Mouse (Mus musculus): ENCODE results near the gene Tgfb2.

Tgfb2 gene

GRCm38 (mm10) chr1:186676199-186676598 lies 29.6 kb downstream of the Tgfb2 start:
- Histone ChIP-seq H3K4me1 (replicated peaks; ENCODE audit: low read depth, low read length) (peaks cover 5% of the 10 kb centered on the region; the same call in 1 of the 2 replicates), H3K27me3 (ENCODE audit: insufficient read depth, low read length) (peaks cover 5% of the 10 kb centered on the region; the same call in 1 of the 2 replicates), H3K36me3 (ENCODE audit: insufficient read depth, low read length) (no peaks in the 10 kb centered on the region), H3K9me3 (ENCODE audit: low read length) (no peaks in the 10 kb centered on the region), H3K4me3 (replicated peaks; ENCODE audit: low read length) (no peak overlapping the region)
- no peak for TF ChIP-seq CTCF (conservative IDR thresholded peaks at IDR 0.05; ENCODE audit: low read length)
- no peak for TF ChIP-seq NANOG (IDR thresholded peaks at IDR 0.05; ENCODE audit: borderline replicate concordance, low read length)
- TF ChIP-seq POU5F1 (IDR thresholded peaks at IDR 0.05; ENCODE audit: borderline replicate concordance, low read length), result no peak

GRCm38 (mm10) chr1:186675263-186675662 lies 30.5 kb downstream of the Tgfb2 start:
- TF ChIP-seq POU5F1 (IDR thresholded peaks at IDR 0.05; ENCODE audit: borderline replicate concordance, low read length) (no peak), NANOG (IDR thresholded peaks at IDR 0.05; ENCODE audit: borderline replicate concordance, low read length) (no peak), CTCF (conservative IDR thresholded peaks at IDR 0.05; ENCODE audit: low read length) (no peak)
- Histone ChIP-seq H3K4me1 (replicated peaks; ENCODE audit: low read depth, low read length) (peaks cover 5% of the 10 kb centered on the region; the same call in 1 of the 2 replicates), H3K9me3 (ENCODE audit: low read length) (no peaks in the 10 kb centered on the region), H3K27me3 (ENCODE audit: insufficient read depth, low read length) (peaks cover 5% of the 10 kb centered on the region; the same call in 1 of the 2 replicates), H3K36me3 (ENCODE audit: insufficient read depth, low read length) (no peaks in the 10 kb centered on the region), H3K4me3 (replicated peaks; ENCODE audit: low read length) (no peak overlapping the region)

- TF ChIP-seq POU5F1 (IDR thresholded peaks at IDR 0.05; ENCODE audit: borderline replicate concordance, low read length), result no peak
- TF ChIP-seq CTCF (conservative IDR thresholded peaks at IDR 0.05; ENCODE audit: low read length), result no peak
- no peak for TF ChIP-seq NANOG (IDR thresholded peaks at IDR 0.05; ENCODE audit: borderline replicate concordance, low read length)
- Histone ChIP-seq H3K9me3 (ENCODE audit: low read length) (no peaks in the 10 kb centered on the region), H3K36me3 (ENCODE audit: insufficient read depth, low read length) (no peaks in the 10 kb centered on the region), H3K4me1 (replicated peaks; ENCODE audit: low read depth, low read length) (peaks cover 3% of the 10 kb centered on the region; the same call in 1 of the 2 replicates), H3K27me3 (ENCODE audit: insufficient read depth, low read length) (peaks cover 5% of the 10 kb centered on the region; the same call in 1 of the 2 replicates), H3K4me3 (replicated peaks; ENCODE audit: low read length) (no peak overlapping the region)
Measured at GRCm38 (mm10) chr1:186674621-186675020, 31.2 kb downstream of the Tgfb2 start.

GRCm38 (mm10) chr1:186673166-186673565 lies 32.6 kb downstream of the Tgfb2 start:
- peaks cover 3% of the 10 kb centered on the region; the same call in 1 of the 2 replicates for H3K4me1 ChIP-seq (replicated peaks; ENCODE audit: low read depth, low read length)
- TF ChIP-seq CTCF (conservative IDR thresholded peaks at IDR 0.05; ENCODE audit: low read length), result no peak
- no peaks in the 10 kb centered on the region for H3K36me3 ChIP-seq (ENCODE audit: insufficient read depth, low read length)
- peaks cover 5% of the 10 kb centered on the region; the same call in 1 of the 2 replicates for H3K27me3 ChIP-seq (ENCODE audit: insufficient read depth, low read length)
- H3K4me3 ChIP-seq (replicated peaks; ENCODE audit: low read length), result no peak overlapping the region
- no peaks in the 10 kb centered on the region for H3K9me3 ChIP-seq (ENCODE audit: low read length)

- TF ChIP-seq CTCF (conservative IDR thresholded peaks at IDR 0.05; ENCODE audit: low read length), result no peak
- TF ChIP-seq POU5F1 (IDR thresholded peaks at IDR 0.05; ENCODE audit: borderline replicate concordance, low read length), result no peak
- TF ChIP-seq NANOG (IDR thresholded peaks at IDR 0.05; ENCODE audit: borderline replicate concordance, low read length), result no peak
- Histone ChIP-seq H3K9me3 (ENCODE audit: low read length) (peaks cover 11% of the 10 kb centered on the region; the same call in 1 of the 2 replicates), H3K36me3 (ENCODE audit: insufficient read depth, low read length) (no peaks in the 10 kb centered on the region), H3K4me1 (replicated peaks; ENCODE audit: low read depth, low read length) (peaks cover 2% of the 10 kb centered on the region), H3K4me3 (replicated peaks; ENCODE audit: low read length) (no peak overlapping the region), H3K27me3 (ENCODE audit: insufficient read depth, low read length) (peaks cover 3% of the 10 kb centered on the region; the same call in 1 of the 2 replicates)
Measured at GRCm38 (mm10) chr1:186663412-186663811, 42.4 kb downstream of the Tgfb2 start.

- TF ChIP-seq NANOG (IDR thresholded peaks at IDR 0.05; ENCODE audit: borderline replicate concordance, low read length) (no peak), CTCF (conservative IDR thresholded peaks at IDR 0.05; ENCODE audit: low read length) (no peak)
- H3K27me3 ChIP-seq (ENCODE audit: insufficient read depth, low read length), result peaks cover 3% of the 10 kb centered on the region; the same call in 1 of the 2 replicates
- H3K9me3 ChIP-seq (ENCODE audit: low read length), result peaks cover 11% of the 10 kb centered on the region; the same call in 1 of the 2 replicates
- H3K4me1 ChIP-seq (replicated peaks; ENCODE audit: low read depth, low read length), result peaks cover 5% of the 10 kb centered on the region
- H3K36me3 ChIP-seq (ENCODE audit: insufficient read depth, low read length), result no peaks in the 10 kb centered on the region
- H3K4me3 ChIP-seq (replicated peaks; ENCODE audit: low read length), result no peak overlapping the region
Measured at GRCm38 (mm10) chr1:186662996-186663395, 42.8 kb downstream of the Tgfb2 start.

- H3K27me3 ChIP-seq (ENCODE audit: insufficient read depth, low read length), result peaks cover 3% of the 10 kb centered on the region; the same call in 1 of the 2 replicates
- TF ChIP-seq NANOG (IDR thresholded peaks at IDR 0.05; ENCODE audit: borderline replicate concordance, low read length) (no peak), CTCF (conservative IDR thresholded peaks at IDR 0.05; ENCODE audit: low read length) (no peak), POU5F1 (IDR thresholded peaks at IDR 0.05; ENCODE audit: borderline replicate concordance, low read length) (no peak)
Measured at GRCm38 (mm10) chr1:186661206-186661921, 44.4 kb downstream of the Tgfb2 start.

GRCm38 (mm10) chr1:186658783-186659182 lies 47.0 kb downstream of the Tgfb2 start:
- H3K4me1 ChIP-seq (replicated peaks; ENCODE audit: low read depth, low read length), result peaks cover 11% of the 10 kb centered on the region
- TF ChIP-seq NANOG (IDR thresholded peaks at IDR 0.05; ENCODE audit: borderline replicate concordance, low read length), result no peak
- no peak for TF ChIP-seq POU5F1 (IDR thresholded peaks at IDR 0.05; ENCODE audit: borderline replicate concordance, low read length)
- TF ChIP-seq CTCF (conservative IDR thresholded peaks at IDR 0.05; ENCODE audit: low read length), result no peak
- H3K27me3 ChIP-seq (ENCODE audit: insufficient read depth, low read length), result peaks cover 3% of the 10 kb centered on the region; the same call in 1 of the 2 replicates
- H3K9me3 ChIP-seq (ENCODE audit: low read length), result no peaks in the 10 kb centered on the region
- no peak overlapping the region for H3K4me3 ChIP-seq (replicated peaks; ENCODE audit: low read length)
- H3K36me3 ChIP-seq (ENCODE audit: insufficient read depth, low read length), result no peaks in the 10 kb centered on the region

More at GRCm38 (mm10) chr1:186661206-186661921, 44.4 kb downstream of the Tgfb2 start:
- H3K9me3 ChIP-seq (ENCODE audit: low read length), result peaks cover 10% of the 10 kb centered on the region; the same call in 1 of the 2 replicates
- H3K4me1 ChIP-seq (replicated peaks; ENCODE audit: low read depth, low read length), result peaks cover 11% of the 10 kb centered on the region
- no peak overlapping the region for H3K4me3 ChIP-seq (replicated peaks; ENCODE audit: low read length)
- no peaks in the 10 kb centered on the region for H3K36me3 ChIP-seq (ENCODE audit: insufficient read depth, low read length)
